Mouse (Mus musculus): ENCODE results near the gene Kcnk5.

GRCm38 (mm10) chr14:20154245-20154644 lies 27.4 kb downstream of the Kcnk5 start:
- TF ChIP-seq CTCF (IDR thresholded peaks at IDR 0.05; ENCODE audit: insufficient read depth, low read length), result no peak
- TF ChIP-seq POLR2A (IDR thresholded peaks at IDR 0.05; ENCODE audit: borderline replicate concordance, extremely low read depth, low read depth, low read length), result no peak
